Mouse (Mus musculus) kidney, adult 8-10 months (tissue): ENCODE measurements around the gene Sf3a1.
"Not testable (repeated sequence)": the region's sequence is repeated elsewhere in the genome, so short reads cannot be mapped to it uniquely, and the experiment has no call there.

ENCODE experiments used
- DNase-seq, 2 experiments: peaks; one replicate each; pipeline ENCODE4 v3.0.0; 2022

Sf3a1 gene

DNA sequence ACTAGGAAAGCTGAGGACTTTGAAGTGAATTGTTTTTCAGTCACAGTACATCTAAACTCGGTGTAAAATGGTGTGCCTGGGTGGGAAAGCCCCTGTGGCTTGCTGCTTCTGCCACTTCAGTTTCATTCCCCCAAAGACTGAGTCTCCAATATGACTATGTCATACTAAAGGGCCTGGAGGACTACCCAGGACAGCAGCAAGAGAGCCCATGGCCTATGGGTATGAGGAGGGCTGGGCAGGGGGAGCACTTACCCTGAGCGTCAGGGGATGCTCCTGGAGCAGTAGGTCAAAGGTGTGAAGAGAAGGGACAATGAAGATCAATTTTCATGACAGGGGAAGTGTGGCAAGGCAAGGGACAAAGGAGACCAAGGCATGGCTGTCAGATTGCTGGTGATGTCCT is 21.2 kb upstream of the Sf3a1 start:
- DNase-seq: no peak

DNA sequence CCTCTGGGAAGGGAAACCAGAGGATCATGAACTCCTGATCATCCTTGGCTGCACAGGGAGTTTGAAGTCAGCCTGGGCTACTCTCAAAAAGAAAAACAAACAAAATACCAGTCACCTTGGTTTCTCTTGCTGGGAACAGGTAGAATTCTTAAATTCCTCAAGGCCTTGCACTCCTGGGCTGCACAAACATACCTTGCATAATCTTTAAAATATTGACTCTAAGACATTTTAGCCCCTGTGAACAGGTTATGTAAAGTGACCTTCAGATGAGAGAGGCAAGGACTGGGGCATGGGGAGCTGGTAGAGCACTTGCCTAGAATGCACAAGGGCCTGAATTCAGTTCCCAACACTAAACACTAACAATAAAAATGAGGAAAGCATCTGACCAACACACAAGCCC is 18.6 kb upstream of the Sf3a1 start:
- DNase-seq: no peak

DNA sequence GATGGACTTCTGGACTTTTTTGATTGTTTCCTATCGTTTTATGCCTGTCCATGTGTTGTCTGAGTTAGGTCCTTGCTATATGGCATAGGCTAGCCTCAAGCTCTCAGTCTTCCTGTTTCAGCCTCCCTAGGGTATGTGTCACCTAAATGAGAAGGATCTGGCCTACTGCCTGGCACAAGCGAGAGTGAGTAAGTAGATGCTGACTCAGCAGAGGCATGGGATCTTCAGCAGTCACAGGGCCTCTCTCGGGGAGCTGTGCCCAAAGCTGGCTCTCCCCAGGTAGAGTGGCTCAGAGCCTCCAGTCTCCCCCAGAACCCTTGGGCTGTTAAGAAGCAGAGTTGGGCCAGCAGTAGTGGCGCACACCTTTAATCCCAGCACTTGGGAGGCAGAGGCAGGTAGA is 17.8 kb upstream of the Sf3a1 start:
- no peak for DNase-seq

DNA sequence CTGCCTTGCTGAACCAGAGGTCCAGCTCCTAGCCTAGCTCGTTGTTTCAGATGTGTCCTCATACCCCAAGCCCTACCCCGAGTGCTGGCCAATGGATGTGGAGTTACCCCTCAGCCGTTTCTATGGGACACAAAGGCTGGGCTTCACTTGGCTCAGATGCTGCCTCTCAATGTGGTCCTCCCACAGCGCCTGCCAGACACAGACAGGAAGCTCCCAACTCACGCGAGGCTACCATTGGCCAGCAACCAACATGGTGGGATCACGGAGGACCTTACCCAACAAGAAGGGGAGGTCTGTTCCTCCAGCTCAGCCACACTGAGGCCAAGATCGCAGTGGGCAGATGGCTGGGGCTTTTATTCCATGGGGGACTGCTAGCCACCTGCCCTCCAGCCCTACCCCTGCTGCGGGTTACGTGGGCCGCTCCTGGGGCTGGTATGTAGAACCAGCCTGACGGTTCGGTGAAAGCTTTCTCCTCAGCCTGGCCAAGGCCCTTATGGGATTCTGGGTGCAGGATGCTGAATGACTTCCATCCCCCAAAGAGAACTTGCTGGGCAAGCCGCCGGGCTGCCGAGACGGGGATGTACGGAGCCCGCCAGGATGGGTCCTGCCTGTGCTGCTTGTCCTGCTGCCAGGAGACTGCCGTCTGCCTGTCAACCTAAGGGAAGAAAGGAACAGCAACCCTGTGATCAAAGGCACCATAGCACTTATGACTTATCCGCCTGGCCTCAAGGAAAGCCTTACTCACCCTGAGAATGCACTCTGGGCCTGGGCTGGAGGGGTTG is 16.7 kb upstream of the Sf3a1 start:
- no peak for DNase-seq

DNA sequence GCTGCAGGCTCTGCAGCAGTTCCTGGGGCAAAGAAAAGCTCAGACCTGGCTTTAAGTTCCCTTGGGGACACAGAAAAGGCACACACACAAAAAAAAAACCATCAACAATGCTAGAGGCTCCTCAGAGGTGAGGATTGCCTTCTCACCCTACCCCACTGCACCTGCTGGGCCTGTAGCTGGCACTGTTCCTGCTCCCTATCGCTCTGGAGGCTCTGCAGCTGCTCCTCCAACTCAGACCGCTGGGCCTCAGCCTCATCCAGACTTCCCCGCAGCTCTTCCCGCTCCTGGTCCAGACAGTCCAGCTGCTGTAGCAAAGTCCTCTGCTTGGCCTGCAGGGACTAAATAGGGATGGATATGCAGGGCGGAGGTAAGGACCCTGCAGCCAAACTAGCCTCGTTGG is 13.8 kb upstream of the Sf3a1 start:
- no peak for DNase-seq

DNA sequence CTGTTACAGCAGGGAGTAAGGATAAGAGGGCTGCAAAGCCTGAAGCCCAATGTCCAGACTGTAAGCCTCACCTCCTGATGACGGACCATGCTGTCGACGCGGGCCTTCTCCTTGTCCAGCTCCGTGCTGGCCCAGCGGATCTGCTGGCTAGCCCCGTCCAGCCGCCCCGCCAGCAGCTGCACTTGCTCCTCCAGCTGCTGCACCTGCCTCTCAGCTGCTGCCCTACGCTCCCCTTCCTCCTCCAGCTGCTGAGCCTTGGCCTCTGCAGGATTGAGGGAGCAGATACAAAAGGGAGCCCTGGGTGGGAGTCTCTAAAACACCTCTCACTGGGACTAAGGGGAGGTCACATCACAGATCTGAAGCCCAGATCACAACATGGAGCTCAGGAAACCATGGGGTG is 13.1 kb upstream of the Sf3a1 start:
- DNase-seq: no peak

DNA sequence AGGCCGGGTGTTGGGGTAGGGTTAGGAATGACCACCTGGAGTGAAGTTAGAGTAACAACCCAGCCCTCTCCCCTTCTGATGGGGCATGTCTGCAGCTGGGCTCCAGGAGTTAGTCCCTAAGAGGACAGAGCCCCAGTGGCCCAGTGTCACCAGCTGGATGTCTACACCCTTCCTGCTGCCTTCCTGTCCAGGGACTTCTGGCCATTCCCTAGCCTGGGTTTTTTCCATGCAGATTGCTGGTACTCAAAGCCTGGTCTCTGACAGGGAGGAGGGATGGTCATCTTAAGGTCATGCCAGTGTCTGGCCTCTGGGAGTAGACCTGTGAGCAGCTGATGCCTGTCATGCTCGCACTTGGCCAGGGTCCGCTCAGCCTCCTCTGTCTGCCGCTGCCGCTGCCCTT is 12.0 kb upstream of the Sf3a1 start:
- peak; percentile 28 to 57 for DNase-seq

DNA sequence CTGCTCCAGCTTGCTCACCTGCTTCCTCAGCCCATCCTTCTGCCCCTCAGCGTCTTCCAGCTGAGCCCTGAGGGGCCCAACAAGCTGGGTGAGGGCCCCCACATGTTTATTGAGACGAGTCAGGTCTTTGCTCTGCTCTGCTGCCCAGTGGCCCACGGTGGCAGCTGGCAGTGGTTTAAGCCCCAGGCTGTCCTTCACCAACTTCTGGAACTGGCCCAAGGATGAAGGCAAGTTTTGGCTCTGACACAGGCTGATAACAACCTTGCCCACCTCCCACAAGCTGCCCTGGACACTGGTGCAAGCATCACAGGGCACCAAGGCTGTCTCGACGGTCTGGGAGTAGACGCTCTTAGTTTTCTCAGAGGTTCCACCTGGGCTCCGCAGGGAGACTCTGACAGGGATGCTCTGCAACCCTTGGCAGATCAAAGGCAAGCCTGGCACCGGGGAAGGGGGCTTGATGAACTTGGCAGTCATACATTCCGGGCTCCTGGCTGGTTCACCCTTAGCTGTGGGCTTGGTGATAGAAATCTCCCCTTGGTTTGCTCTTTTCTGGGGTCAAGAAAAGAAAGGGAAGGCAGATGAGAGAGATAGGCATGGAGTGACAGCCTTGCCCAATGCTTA is 11.5 kb upstream of the Sf3a1 start:
- DNase-seq: no peak

DNA sequence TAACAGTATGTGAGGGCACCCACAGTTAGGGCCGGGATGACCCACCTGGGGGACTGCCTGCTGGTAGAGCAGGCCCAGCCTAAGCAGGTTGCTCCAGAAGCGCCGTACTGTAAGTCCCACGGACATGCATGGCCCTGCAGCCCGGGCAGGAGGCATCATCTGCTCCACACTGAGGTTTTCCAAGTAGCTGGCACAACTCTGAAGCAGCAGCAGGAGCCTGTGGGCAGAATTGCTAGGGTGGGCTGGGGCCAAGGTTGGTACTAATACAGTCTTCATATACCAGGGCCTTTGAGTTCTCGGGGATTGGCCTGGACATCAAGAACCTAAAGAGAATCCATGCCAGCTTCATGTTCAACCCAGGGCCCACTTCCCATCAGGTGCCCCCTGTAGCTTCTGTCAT is 10.3 kb upstream of the Sf3a1 start:
- no peak for DNase-seq

DNA sequence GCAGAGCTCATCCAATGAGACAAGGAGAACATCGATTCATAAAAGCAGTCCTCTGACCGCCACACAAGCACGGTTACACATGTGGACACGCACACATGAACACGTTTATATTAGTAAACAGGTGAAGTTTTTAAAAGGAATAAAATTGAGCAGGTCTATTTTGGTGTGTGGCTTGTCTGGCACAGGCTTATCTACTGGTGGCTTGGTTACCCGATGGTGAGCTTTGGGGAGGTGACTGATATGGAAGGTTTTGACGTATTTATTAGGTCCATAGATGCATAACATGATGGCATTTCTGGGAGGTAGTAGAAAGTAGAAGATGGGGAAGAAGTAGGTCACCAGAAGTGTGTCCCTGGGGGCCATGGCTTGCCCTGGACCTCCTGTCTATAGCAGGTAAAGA is 6.5 kb upstream of the Sf3a1 start:
- DNase-seq: no peak

DNA sequence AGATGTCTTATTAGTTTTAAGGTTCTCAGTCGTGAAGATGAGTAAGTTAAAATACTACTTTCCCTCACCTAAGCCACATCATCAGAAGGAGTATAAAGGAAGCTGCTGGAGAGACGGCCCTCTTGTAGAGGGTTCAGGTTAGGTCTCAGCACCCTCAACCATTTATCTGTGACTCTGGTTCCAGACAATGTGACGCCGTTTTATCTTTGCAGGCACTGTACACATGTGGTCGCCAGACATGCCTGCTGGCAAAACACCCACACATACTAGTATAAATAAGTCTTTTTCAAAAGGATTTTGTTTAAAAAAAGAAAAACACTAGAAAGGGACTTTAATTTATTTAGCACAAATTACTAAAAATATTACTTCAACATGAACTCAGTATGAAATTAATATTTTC is 4.5 kb upstream of the Sf3a1 start:
- no peak for DNase-seq

DNA sequence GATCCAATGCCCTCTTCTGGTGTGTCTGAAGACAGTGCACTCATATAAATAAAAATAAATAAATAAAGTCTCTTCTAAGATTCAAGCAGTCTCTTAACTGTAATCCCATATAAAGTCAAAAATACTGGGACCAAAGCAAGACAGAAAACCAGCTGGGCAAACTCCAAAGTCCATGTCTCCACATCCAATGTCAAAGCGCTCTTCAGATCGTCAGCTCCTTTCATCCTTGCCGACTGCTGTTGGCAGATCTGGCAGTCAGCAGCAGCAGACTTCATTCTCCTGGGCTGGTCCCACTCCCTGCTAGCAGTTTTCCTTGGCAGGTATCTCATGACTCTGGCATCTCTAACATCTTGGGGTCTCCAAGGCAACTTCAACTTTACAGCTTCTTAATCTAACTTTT is 1.5 kb upstream of the Sf3a1 start:
- DNase-seq: peak; percentile 41 to 51

DNA sequence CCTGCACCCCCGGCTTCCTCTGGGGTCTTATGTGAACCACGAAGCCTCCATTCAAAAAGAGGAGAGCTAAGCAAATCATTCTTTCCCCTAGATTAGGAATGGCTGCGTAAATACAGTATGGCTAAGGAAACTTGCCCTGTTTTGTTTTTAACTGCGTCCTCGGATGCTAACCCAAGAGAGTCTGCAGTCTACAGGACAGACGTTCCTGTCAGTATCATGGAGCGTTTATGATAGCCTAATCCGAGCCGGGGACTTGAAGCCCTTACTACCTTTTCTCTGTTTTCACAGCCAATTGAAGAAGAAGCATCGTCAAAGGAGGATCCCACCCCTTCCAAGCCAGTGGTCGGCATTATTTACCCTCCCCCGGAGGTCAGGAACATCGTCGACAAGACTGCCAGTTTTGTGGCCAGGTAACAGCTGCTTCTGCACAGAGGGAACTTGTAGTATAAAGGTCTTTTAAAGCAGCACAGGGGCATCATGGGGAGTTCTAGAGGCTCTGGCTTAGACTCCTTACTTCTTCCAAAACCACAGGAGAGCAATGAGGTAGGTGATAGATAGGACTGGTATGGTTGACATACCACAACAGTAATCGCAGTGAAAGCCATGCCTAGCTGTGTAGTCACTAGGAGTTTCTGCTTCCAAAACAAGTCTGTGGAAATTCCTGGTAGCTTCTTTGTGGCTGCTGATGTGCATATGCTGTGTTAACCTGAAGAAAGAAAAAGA is 769 bp downstream of the Sf3a1 start:
- DNase-seq: no peak

DNA sequence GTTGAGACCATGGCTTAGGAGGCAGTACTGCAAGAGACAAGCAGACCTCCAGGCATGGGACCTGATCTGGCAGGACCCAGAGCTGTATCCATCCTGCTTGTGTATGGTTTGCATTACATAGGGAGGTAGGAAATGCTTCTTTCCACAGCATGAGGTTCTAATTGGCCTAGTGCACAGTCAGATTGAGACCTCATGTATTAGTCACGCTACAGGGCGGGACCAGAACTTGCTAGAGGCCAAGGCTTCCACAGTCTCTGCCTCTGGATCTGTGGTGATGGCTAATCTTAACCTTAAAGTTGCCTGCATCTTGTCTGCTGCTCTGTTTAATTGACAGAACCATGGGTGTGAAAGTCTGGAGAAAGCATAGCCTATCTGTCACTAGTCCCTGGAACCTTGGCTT is 4.6 kb downstream of the Sf3a1 start:
- DNase-seq: no peak

DNA sequence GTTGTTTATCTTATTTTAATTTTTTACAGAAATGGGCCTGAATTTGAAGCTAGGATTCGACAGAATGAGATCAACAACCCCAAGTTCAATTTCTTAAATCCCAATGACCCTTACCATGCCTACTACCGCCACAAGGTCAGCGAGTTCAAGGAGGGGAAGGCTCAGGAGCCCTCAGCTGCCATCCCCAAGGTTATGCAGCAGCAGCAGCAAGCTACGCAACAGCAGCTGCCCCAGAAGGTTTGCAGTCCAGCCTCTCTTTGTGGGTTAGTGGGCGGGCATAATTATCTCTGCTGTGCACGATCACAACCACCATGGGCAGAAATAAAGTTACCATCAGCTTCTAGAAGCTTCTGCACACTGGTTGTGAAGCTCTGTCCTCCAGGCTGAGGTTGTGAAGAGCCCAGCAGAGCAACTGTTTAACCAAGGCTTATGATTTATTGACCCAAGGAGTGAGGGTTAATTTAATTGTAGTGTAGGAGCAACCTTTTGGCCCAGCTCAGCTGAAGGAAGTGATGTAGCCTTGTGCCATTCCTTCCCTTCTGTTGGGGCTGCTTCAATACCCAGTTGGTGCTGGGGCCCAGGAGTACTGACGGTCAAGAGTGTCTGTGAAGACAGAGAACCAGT is 6.4 kb downstream of the Sf3a1 start:
- DNase-seq: no peak

DNA sequence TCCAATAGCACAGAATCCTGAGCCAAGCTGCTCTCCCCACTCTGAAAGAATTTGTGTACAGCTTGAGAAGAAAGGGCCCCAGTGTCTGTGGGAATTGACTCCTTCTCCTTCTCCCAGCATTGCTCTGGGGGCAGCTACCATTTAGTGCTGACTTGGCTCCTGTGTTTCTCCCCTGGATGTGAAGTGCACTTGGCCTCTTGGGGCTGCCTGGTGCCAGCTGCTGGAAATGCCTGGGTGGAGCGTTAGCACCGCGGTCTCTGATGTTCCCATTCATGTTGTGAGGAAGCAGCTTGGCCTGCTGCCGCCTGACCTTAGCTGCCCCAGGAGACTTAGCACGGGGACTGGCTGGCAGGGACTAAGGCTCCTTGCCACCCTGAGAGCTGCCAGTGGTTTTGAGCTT is 14.4 kb downstream of the Sf3a1 start:
- peak; percentile 45 to 58 for DNase-seq

DNA sequence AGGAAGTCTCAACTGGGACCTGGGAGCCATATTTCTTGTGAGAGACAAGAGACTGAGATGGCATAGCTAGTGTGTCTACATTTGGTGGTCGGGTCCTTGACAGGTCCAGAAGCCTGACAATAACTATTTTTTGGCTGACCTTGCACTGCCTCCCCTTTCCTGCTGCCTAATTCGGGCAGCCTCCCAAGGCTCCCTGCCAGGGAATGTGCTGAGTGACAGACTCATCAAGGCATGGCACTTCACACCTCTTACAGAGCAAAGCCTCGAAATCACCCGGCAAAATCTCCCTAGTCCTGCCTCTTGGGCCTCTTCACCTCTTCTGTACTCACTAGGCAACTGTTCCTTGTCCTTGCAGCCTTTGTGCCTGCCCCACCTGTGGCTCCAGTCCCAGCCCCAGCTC is 17.6 kb downstream of the Sf3a1 start:
- DNase-seq: no peak

DNA sequence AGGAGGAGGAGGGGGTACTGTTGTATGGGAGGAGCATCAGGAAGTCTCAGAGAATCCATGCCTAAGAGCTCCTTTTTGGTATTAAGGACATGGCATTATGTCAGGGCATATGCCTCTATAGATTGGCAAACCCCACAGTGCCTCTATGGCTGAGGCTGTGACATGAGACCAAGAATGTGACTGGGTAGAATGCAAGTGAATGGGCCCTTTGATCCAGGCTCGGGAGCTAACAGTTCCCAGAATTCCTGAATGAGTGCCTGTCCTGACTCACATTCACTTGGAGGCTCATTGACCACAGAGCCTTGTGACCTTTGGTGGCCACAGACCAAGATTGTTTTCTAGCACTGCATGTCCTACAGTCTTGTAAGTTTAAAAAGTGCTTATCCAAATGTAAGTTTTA is 21.9 kb downstream of the Sf3a1 start:
- DNase-seq: no peak

DNA sequence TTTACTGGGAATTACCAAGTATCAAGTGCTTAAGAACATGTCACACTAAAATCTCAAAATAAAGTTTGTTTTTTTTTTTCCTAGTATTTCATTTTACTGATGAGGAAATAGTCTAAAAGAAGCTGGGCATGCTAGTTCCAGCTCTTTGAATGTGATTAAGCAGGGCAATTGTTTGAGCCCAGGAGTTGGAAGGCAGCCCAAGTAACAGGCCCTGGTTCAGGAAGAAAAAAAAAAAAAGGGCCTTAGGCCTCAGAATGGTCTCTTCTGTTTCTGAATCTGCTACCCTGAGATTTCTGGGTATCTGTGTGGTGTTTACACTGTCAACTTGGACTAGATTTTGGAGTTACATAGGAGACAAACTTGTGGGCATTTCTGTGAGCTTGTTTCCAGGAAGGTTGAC is 23.4 kb downstream of the Sf3a1 start:
- no peak for DNase-seq

DNA sequence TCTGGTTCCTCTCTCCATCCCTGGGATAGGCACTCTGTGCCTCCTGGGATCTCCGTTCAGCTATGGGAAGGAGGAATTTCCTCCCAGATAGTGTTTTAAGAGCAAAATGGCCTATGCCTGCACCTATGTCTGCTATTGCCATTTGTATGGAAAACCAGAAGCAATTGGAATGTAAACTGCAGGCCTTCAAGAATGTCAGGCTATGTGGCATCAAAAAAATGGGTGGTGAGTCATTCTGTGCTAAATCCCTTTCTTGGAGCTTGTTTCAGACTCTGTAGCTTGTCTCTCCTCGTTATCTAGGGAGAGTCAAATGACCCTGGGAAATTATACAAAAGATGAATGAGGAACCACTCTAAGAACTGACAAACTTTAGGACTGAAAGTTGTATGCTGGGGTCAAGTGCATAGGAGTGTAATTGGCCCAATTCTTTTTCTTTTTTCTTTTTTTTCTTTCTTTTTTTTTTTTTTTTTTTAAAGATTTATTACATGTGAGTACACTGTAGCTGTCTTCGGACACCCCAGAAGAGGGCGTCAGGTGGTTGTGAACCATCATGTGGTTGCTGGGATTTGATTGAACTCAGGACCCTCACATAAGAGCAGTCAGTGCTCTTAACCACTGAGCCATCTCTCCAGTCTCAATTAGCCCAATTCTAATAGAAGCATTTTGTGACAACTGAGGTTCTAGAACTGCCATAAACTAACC is 24.3 kb downstream of the Sf3a1 start:
- DNase-seq: no peak

DNA sequence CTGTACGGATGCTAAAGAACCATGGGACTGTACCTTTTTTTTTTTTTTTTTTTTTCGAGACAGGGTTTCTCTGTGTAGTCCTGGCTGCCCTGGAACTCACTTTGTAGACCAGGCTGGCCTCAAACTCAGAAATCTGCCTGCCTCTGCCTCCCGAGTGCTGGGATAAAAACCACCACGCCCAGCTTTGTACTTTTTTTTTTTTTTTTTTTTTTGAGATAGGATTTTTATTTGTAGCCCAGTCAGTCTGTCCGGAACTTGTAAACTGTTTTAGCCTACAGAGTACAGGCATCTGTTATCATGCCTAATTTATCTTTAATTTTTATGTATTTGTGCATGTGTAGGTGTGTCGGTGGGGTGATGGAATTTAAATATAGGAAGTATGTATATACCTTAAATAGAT is 25.3 kb downstream of the Sf3a1 start:
- not testable (repeated sequence) for DNase-seq

DNA sequence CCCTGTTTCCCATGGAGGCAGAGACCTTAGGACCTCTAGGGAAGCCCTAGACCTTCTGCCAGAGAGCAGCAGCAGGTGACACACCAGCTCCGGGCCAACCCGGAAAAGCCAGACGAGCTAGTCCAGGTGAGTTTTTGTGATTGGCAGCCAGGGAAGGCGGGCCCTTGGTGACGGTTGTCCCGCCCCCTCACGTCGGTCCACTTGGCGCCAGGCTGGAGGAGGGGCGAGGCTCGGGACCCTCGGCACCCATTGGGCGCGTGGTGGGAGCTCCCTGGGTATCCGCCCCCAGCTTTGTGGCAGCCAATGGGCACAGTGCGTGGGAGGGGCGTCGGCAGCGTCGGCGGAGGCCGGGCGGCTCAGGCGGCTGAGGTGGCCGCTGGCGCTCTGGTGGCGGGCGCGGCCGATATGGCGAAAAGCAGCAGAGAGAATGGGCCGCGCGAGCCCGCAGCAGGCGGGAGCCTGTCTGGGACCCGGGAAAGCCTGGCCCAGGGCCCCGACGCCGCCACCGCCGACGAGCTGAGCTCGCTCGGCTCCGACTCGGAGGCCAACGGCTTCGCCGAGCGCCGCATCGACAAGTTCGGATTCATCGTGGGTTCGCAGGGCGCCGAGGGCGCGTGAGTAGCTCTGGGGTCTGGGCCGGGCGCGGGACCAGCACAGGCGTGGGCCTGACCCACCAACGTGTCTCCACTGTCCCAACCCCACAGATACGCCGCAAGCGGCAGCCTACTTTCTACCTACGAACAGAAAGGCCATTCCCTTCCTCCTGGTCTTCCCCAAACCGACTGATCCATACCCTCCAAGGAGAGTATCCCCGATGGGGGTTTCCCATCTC is 26.6 kb downstream of the Sf3a1 start, which contains the start of gene Tbc1d10a:
Gene Tbc1d10a, plus strand, starts transcription at position 304 of the 832 bp plus-strand sequence.
- peak; percentile 99 for DNase-seq
